Mouse (Mus musculus) hematopoietic stem cell, adult 5-6 weeks (primary cell): ENCODE data around the gene Lnx1. TPM values are rescaled to one million over a fixed set of nuclear protein-coding genes. Genes with fewer than 3 reads are reported as not detected.
A peak's percentile ranks its signal among the peaks of the same experiment; 100 is the strongest.

Experiments used
- ATAC-seq, 2 experiments: fragments of 125-278 bp in 1 of 2; replicated peaks in 1 of 2; 2 replicates each; pipeline ENCODE4 v1.8.0; 2016 to 2017; ENCODE audit warnings: inconsistent platforms in 2 of 2, mild to moderate bottlenecking in 2 of 2, moderate number of reproducible peaks in 2 of 2, low read depth in 1 of 2, moderate TSS enrichment in 1 of 2; ENCODE audit not compliant: low FRiP score in 2 of 2, poor library complexity in 2 of 2, severe bottlenecking in 2 of 2, insufficient read depth in 1 of 2, low TSS enrichment in 1 of 2
- total RNA-seq: library from RNA; stranded (forward); fragments of 172-1452, 232-1000 nt; gene quantifications from 2 replicates; pipeline ENCODE4 v1.2.3, GENCODE M21; 2017

The Lnx1 gene
- total RNA-seq, 1 experiment from 2014 or later: 0.05 TPM

GRCm38 (mm10) chr5:74628001-74628400, 74.7 kb downstream of the Lnx1 start:
- no peak for ATAC-seq

- no peak for ATAC-seq
These were observed 78.3 kb downstream of the Lnx1 start for GRCm38 (mm10) chr5:74624385-74624784.

DNA sequence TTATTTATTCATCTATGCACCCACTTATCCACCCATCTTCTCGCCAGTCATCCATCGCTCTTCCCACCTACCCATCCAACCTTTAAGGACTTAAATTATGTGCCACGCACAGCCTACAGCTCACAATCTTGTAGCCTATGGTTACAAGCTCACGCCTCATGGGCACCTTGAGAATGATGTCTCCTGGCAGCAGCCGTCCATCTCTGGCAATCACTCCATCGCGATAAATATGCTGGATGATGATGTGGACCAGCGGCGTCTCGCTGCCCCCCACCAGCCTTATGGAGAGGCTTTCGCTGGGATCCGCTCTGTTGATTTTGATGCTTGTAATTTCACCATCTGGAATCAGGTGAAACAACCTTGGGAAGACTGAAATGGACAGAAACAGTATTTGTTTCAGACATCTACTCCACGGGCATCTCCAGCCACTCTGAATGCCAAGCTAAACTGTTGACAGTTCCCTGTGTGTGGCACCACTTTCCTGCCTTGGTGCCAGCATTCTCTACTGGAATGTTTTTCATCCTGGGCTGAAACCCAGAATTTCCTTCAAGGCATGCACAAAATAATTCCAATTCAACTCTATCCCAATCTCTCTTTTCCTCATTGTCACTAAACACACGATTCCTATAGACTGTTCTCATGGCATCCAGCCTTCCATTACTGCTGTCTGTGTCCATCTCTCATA, 79.3 kb downstream of the Lnx1 start:
- no peak for ATAC-seq

GRCm38 (mm10) chr5:74621691-74622470, 80.8 kb downstream of the Lnx1 start:
- no peak for ATAC-seq

DNA sequence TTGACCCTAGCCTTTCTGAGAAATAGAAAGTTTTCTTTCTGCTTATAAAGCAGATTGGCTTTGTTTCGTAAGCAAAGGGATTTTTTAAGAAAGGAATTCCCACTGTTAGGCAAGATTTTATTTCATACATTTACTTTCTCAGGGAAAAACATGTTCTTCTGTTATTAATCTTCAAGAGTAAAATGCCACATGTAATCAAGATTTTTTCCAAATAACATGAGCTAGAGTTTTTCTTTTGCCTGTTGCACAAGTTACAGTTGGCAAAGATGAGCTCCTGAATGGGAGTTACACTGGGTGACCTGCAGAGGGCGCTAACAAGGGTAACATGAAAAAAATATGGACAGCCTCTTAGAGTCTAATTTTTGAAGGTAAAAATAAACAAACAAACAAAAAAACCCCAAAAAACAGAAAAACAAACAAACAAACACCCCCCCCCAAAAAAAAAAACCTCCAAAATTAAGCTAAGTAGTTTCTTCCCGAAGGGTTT, 84.1 kb downstream of the Lnx1 start:
- ATAC-seq: 0 out of 4 replicates have a peak, but pooled peaks of 1 of the 2 experiments have one; percentile 46

DNA sequence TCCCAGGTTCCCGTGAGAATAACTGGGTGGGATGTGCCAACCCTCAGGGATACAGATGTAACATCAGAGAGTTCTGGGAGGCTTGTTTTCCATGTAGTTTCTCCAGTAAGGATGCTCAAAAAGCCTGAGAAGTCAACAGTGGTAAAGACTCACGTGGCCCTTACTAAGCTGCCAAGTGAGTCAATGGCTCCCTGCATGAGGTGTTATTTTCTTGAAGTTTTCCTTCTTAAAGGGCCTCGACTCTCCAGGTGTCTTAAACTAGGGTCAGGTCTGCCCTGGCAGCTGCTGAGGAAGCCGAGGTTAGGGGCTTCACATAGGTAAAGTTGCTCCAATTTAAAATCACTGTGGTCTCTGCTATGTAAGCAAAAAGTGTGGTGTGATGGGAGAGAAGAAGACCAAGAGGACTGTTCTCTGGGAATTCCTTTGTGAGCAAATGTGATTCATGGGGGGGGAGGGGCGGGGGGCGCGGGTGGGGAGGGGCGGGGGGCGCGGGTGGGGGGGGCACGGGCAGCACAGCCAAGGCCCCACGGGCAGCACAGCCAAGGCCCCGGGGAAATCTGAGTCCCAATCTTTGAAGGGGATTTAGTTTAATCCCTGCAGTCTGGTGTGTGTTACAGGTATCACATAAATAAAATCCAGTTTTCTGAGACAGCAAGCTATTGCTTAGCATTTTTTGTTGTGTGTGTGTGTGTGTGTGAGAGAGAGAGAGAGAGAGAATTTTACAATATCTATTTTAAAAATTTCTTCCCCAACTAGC, 84.7 kb downstream of the Lnx1 start:
- no peak for ATAC-seq

DNA sequence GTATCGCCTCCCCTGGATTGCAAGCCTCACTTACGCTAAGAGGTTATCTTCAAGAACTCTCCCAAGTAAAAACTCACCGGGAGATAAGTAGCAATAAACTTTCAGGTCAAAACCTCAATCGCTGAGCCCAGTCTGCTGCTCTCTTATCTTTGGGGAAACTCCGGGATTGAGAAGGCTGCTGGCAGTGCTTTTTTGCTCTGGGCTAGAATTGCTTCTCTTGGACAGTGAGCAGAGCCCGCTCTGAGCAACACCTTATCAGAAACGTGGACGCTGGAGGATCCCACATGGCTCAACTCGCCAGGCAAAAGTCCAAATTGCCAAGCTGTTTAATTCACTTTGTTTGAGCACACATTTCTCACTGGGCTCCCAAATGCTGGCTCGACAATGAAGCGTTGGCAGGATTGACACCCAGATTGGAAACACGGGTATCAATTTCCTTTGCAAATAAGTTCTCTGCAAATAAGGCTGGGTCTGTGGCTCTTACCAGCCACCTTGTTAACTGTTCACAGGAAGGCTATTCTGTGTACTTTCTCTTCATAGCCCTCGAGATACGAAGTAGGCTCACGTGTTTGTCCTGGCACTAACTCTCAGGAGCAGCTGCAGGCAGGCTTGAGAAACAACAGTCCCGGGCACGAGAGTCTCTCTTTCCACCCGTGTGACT, 89.1 kb downstream of the Lnx1 start:
- no peak for ATAC-seq

- ATAC-seq: no peak
These were observed 90.0 kb downstream of the Lnx1 start for GRCm38 (mm10) chr5:74612713-74613112.

DNA sequence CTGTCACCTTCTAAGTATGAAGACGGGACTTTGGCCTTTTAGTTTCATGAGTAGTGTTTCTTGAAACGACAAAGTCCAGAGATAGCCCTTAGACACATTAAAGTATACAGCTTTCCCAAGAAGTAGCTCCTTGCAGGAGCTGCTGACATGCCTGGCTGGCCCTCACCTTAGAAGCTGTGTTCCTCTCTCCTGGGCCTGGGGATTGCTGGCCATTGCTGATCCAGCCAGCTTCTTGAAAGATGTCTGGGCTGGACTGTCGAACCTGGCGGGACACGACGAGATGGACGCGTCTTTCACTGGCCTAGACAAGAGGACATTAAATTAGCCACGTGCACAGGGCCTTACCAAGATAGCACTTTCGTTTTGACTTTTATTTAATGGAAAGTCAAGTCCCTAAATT, 92.2 kb downstream of the Lnx1 start:
- ATAC-seq: no peak

DNA sequence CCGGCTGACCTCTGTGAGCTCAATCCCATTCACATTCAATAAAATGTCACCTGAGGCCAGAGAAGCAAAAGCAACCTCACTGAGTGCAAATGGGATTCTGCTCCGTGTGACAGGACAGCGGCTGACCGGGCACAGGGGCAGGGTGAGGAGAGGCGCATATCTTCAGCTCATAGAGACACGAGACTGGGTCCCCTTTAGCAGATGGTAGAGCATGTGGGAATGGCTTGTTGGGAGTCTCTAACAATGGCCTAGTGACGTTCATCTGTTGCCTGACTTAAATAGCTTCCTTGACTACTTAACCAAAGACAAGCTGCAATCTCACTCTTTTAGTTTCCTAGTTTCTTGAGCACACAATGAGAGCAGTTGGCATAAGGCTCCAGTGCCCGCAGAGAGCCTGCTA, 96.5 kb downstream of the Lnx1 start:
- no peak for ATAC-seq

DNA sequence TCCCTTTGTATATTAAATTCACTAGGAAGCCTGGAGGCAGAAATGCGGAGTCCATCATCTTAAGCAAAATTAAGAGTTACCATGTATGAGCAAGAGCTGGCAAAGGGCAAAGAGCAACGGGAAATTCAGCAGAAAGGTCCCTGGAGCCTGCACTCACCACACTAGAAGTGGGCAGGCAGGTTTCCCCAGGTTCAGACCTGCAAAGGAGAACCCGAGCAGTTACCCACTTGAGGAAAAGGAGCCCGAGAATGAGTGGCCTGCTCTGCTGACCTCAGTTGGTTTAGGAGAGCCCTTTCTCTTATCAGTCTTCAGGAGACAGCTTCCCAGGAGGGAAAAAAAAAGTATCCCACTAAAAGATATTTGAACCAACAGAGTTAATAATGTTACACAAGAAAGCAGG, 99.4 kb downstream of the Lnx1 start:
- ATAC-seq: no peak

DNA sequence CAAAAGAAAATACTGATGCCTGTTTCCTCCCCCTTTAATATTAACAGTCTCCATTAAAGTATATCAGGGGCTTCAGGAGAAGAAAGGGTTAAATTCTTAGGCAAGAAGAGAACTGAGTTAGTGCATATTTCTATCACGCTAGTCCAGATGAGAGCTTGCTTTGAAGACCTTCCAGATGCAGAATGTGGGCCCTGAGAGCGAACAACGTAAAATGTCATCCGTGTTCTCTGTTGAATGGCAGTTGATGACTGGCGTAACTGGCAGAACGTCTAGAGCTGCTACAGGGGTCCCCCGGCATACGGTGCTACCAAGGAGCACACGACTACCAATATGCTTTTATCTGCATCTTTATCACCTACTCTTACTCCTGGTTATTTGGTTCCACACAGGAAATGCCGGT, 100.3 kb downstream of the Lnx1 start:
- ATAC-seq: no peak

GRCm38 (mm10) chr5:74601965-74602364, 100.7 kb downstream of the Lnx1 start:
- no peak for ATAC-seq

DNA sequence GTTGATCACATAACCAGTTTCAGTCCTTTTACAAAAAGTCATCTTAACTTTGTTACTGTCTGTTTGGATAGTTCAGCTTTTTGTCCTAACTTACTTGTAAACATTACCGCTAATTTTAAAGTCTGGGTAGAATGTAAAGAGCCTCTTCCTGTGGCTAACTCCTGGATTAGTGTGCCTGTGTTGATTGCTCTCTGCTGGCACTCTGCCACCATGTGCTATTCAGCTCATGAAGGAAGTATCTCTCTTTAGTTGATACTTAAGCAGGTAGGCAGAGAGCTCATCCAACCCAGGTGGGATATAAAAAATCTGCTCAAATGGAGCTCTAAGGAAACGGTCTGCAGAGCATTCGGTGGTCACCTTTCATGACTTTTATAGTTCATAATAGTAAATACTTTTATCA, 101.5 kb downstream of the Lnx1 start:
- ATAC-seq: no peak

DNA sequence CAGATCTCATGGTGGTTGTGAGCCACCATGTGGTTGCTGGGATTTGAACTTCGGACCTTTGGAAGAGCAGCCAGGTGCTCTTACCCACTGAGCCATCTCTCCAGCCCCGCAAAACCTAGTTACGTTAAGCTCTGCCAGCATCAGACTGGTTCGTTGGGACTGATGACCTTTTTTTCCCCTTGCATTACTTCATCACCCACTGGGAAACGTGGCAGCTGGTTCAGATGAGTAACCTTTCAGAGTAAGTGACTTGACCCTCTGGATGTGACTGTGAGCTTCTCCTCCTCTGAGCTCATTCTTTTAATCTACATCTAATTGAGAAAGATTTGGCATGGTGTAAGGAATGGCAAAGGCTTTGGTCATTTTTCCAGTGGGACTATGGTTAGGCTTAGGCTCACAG, 102.7 kb downstream of the Lnx1 start:
- no peak for ATAC-seq

DNA sequence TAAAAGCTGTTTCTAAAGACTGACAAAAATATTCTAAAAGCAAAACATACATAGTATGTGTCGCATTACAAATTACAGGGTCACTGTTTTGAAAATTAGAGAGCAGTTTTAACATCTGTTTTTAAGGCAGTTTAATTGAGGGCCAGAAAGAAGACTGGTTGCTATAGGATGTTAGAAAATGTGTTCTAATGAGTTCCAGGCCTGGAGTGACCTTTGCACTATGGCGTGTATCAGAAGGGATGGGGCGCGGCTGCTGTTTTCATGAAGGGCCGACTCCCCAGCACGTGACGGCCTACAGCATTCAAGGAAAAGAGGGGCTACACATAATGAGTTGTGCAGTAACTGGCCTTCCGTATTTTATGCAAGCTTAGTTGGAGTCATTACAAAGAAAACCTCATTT, 109.6 kb downstream of the Lnx1 start:
- no peak for ATAC-seq

DNA sequence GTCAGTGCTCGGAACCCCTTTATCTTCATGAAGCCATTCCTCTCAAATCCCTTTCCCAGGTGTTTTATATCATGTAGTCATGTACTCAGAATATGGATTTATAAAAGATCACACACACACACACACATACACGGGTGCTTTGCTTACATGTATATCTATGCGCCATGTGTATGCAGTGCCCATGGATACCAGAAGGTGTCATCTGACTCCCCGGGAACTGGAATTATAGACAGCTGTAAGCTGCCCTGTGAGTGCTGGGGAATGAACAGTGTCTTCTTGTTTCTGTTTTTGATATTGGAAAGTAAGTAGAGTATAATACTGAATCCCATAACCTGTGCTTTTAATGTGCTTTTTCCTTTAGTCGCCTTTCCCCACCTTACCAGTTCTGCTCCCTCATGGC, 111.3 kb downstream of the Lnx1 start:
- ATAC-seq: no peak

DNA sequence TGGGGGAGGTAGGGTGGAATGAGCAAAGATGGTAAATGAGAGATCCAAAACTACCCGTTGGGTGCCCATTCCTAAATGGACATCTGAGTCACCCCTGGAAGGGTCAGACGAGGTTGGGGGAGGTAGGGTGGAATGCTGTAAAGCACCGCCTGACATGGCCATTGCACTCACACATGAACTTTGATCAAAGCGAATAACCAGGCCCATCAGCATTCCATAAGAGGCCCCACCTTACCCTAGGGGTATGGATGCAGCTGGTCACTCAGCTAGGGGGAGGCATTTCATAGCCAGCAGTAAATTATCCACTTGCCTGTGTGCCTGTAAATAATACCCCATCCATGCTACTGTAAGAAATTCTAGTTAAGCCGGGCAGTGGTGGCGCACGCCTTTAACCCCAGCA, 113.6 kb downstream of the Lnx1 start:
- no peak for ATAC-seq
